Mouse (Mus musculus) G1E (cell line): ENCODE measurements around the gene Ift122.

Experiments used
- CTCF ChIP-seq: IDR thresholded peaks from 2 replicates; pipeline ENCODE4 v1.5.1; 2012; ENCODE audit warnings: low read depth, low read length, inconsistent platforms, mixed read lengths
- POLR2AphosphoS5 ChIP-seq: IDR thresholded peaks from 2 replicates; pipeline ENCODE4 v1.6.1; 2012; ENCODE audit warnings: low read depth, low read length, inconsistent platforms; ENCODE audit not compliant: insufficient replicate concordance
- TAL1 ChIP-seq: conservative IDR thresholded peaks from 2 replicates; pipeline ENCODE4 v1.6.1; 2012; ENCODE audit warnings: low read depth, low read length, inconsistent platforms, mixed read lengths

DNA sequence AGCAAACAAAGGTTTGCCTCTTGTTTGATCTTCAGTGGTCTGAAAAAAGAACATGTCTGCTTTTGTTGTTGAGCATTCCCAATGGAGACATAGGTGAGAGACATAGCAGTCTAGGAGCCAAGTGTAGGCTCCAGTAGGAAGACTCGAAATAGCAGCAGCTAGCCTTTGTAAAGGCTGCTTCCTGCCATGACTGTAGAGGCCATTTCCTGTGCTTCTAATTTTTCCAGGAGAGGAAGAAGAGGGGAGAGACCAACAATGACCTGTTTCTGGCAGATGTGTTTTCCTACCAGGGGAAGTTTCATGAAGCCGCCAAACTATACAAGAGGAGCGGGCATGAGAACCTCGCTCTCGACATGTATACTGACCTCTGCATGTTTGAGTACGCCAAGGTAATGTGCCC lies 52.3 kb downstream of the Ift122 start:
- TF ChIP-seq POLR2AphosphoS5 (no peak), CTCF (no peak), TAL1 (no peak)
